In genomic region chr14:14803921-14804517, GRCm38 (mm10) we compare ENCODE assay signal across 10 mouse cellular contexts. TPM values are rescaled to one million over a fixed set of nuclear protein-coding genes. Genes with fewer than 3 reads are reported as not detected.
A peak's percentile ranks its signal among the peaks of the same experiment; 100 is the strongest.
DNase-seq lines count a peak whose midpoint lies in the region; ATAC-seq and TF ChIP-seq lines count a peak whose summit lies in the region.
"Had no signal": no experiment of that assay in that cellular context is flagged by ENCODE, and none has a peak within 500 bp of the region (broad histone marks: within the 10 kb centered on the region; RNA-seq: fewer than 3 reads in every experiment).

No protein-coding gene starts in this region.

- no peak for ATAC-seq in heart, embryonic 12.5 days (ENCODE audit: insufficient number of reproducible peaks, low FRiP score)

- no peak overlapping the region for H3K9ac ChIP-seq in heart, embryonic 12.5 days

- H3K36me3 ChIP-seq in myocyte (ENCODE audit: control insufficient read depth, insufficient read depth), result peaks cover 15% of the 10 kb centered on the region
- peaks cover 4% of the 10 kb centered on the region; the same call in 1 of the 2 replicates for H3K36me3 ChIP-seq in heart, embryonic 12.5 days

- WGBS in heart, embryonic 12.5 days, result 17% methylated on average over 10 of the region's 10 CpGs

- H3K9me3 ChIP-seq in heart, embryonic 12.5 days (replicated peaks), result no peaks in the 10 kb centered on the region

- H3K27ac ChIP-seq in heart, embryonic 12.5 days (ENCODE audit: poor library complexity, severe bottlenecking), result no peak overlapping the region

- no peaks in the 10 kb centered on the region for H3K79me2 ChIP-seq in myocyte (ENCODE audit: control insufficient read depth, insufficient read depth)

- DNase-seq in lung, postnatal 36 days, result peak; percentile 29
- no peak for DNase-seq in lung, postnatal 4 days
- DNase-seq in frontal cortex, postnatal 36 days (ENCODE audit: low spot score in 2 of 2), result peak; percentile 6 to 50
- DNase-seq in layer of hippocampus, postnatal 25 days (ENCODE audit: extremely low spot score in 1 of 2, low spot score in 1 of 2), result peak; percentile 12 to 26
- DNase-seq in urinary bladder, adult 18-20 months (ENCODE audit: low spot score in 2 of 2), result no peak
- DNase-seq in adipocyte (ENCODE audit: low spot score), result no peak

- no peaks in the 10 kb centered on the region for H3K4me1 ChIP-seq in heart, embryonic 12.5 days (replicated peaks)

- H3ac ChIP-seq in myocyte (ENCODE audit: control insufficient read depth, insufficient read length), result no peak overlapping the region

- H3K27me3 ChIP-seq in myocyte (ENCODE audit: control insufficient read depth, insufficient read depth, insufficient read length), result no peaks in the 10 kb centered on the region
- H3K27me3 ChIP-seq in heart, embryonic 12.5 days (replicated peaks), result no peaks in the 10 kb centered on the region

- H3K4me2 ChIP-seq in myocyte (ENCODE audit: low read depth), result no peak overlapping the region
- no peak overlapping the region for H3K4me2 ChIP-seq in heart, embryonic 12.5 days

- no peak overlapping the region for H3K4me3 ChIP-seq in myocyte
- H3K4me3 ChIP-seq in heart, embryonic 12.5 days, result no peak overlapping the region

- no peak for TF ChIP-seq POLR2A in myocyte (IDR thresholded peaks at IDR 0.05; ENCODE audit: insufficient read length, low read depth)

TF ChIP-seq in myocyte, 11 proteins besides CTCF, POLR2A, EP300 and RAD21:
- peak; percentile 58 for TF ChIP-seq POLR2AphosphoS2 (IDR thresholded peaks at IDR 0.05; ENCODE audit: insufficient read length, low read depth)
- no peak for TF ChIP-seq TCF12 (IDR thresholded peaks at IDR 0.05; ENCODE audit: insufficient read depth, poor library complexity, severe bottlenecking)
- no peak for TF ChIP-seq MAX (IDR thresholded peaks at IDR 0.05; ENCODE audit: low read depth)
- TF ChIP-seq E2F4 (IDR thresholded peaks at IDR 0.05; ENCODE audit: insufficient read depth), result no peak

RNA-seq across cellular contexts. Expression of gene Nek10, which starts 0.8 kb away (rescaled TPM):
- total RNA-seq in layer of hippocampus, postnatal 25 days (2021), result 1 to 10 TPM; 3.4 to 4.3 TPM
- polyA plus RNA-seq in myocyte (2012; fragmentation: generic; extraction: Trizol), result 0.10 TPM
- polyA plus RNA-seq in heart, embryonic 12.5 days (2016; fragmentation: Nextera tagmentation; extraction: Ambion mirVana), result 0.04 TPM in 1 of 2 replicates, not detected in the other
- total RNA-seq: MEL had no signal
- polyA plus RNA-seq: small intestine, adult 2 months had no signal

Comparison
In these comparisons a context has a peak if more than half of its experiments do, and no peak if none do; other contexts are left out.
1. DNase-seq: peak in lung, postnatal 36 days (single experiment), frontal cortex, postnatal 36 days (2 of 2) and layer of hippocampus, postnatal 25 days (2 of 2); none in lung, postnatal 4 days (0 of 2), urinary bladder, adult 18-20 months (0 of 2) and adipocyte (single experiment).